Mouse (Mus musculus) CD4-positive, CD25-positive, alpha-beta regulatory T cell, adult 4 months (primary cell): ENCODE results near the gene Pacsin1. TPM values are rescaled to one million over a fixed set of nuclear protein-coding genes. Genes with fewer than 3 reads are reported as not detected.
A peak's percentile ranks its signal among the peaks of the same experiment; 100 is the strongest.

Experiments
- ATAC-seq: one replicate; pipeline ENCODE4 v1.8.0; 2017
- polyA plus RNA-seq, 2 experiments: library from polyadenylated mRNA; unstranded; fragments of 100-300 nt; shearing (Covaris generic); gene quantifications; one replicate each; pipeline ENCODE4 v1.2.1; 2017

Pacsin1 gene
- polyA plus RNA-seq: 10 to 100 TPM; 36.5 to 37.2 TPM

GRCm38 (mm10) chr17:27655089-27656010 is at the start of gene Pacsin1:
TSS of gene Pacsin1 (plus strand) at chr17:27655509.
- ATAC-seq: peak; percentile 81

- no peak for ATAC-seq
Observed at GRCm38 (mm10) chr17:27609576-27609975, 45.7 kb upstream of the Pacsin1 start.

- ATAC-seq: no peak
Observed at GRCm38 (mm10) chr17:27610679-27611518, 44.4 kb upstream of the Pacsin1 start.

- ATAC-seq: no peak
Observed at GRCm38 (mm10) chr17:27611519-27611884, 43.8 kb upstream of the Pacsin1 start.

GRCm38 (mm10) chr17:27611994-27612393 is 43.3 kb upstream of the Pacsin1 start:
- ATAC-seq: no peak

- ATAC-seq: no peak
Observed at GRCm38 (mm10) chr17:27613016-27613415, 42.3 kb upstream of the Pacsin1 start.

GRCm38 (mm10) chr17:27615388-27615787 is 39.9 kb upstream of the Pacsin1 start:
- no peak for ATAC-seq

GRCm38 (mm10) chr17:27621161-27621560 is 34.1 kb upstream of the Pacsin1 start:
- no peak for ATAC-seq

GRCm38 (mm10) chr17:27621705-27622531 is 33.4 kb upstream of the Pacsin1 start:
- ATAC-seq: no peak

- peak; percentile 29 for ATAC-seq
Observed at GRCm38 (mm10) chr17:27622611-27623359, 32.5 kb upstream of the Pacsin1 start.

GRCm38 (mm10) chr17:27623360-27624326 is 31.7 kb upstream of the Pacsin1 start, which contains the start of gene Nudt3:
TSS of gene Nudt3 (minus strand) at chr17:27623495.
- peak; percentile 94 for ATAC-seq

- ATAC-seq: no peak
Observed at GRCm38 (mm10) chr17:27625455-27626251, 29.7 kb upstream of the Pacsin1 start.

- no peak for ATAC-seq
Observed at GRCm38 (mm10) chr17:27626681-27627080, 28.6 kb upstream of the Pacsin1 start.

GRCm38 (mm10) chr17:27627451-27627850 is 27.9 kb upstream of the Pacsin1 start:
- no peak for ATAC-seq

GRCm38 (mm10) chr17:27628376-27628775 is 26.9 kb upstream of the Pacsin1 start:
- no peak for ATAC-seq

GRCm38 (mm10) chr17:27629249-27630020 is 25.9 kb upstream of the Pacsin1 start:
- ATAC-seq: peak; percentile 81

- ATAC-seq: peak; percentile 97
Observed at GRCm38 (mm10) chr17:27634871-27635574, 20.3 kb upstream of the Pacsin1 start, which contains the start of gene RPS10-NUDT3. TSS of gene RPS10-NUDT3 (minus strand) at chr17:27635222.

GRCm38 (mm10) chr17:27635575-27635903 is 19.8 kb upstream of the Pacsin1 start:
- ATAC-seq: peak; percentile 37
